22 mouse cellular contexts compared by ENCODE assay signal in genomic region chr5:53148160-53148923, GRCm38 (mm10).
DNase-seq lines count a peak whose midpoint lies in the region; ATAC-seq and TF ChIP-seq lines count a peak whose summit lies in the region.
"Had no signal": no experiment of that assay in that cellular context is flagged by ENCODE, and none has a peak within 500 bp of the region (broad histone marks: within the 10 kb centered on the region; RNA-seq: fewer than 3 reads in every experiment).

No protein-coding gene starts in this region.

- WGBS in hindbrain, embryonic 16.5 days, result 52% methylated on average over 8 of the region's 8 CpGs
- 53% methylated on average over 8 of the region's 8 CpGs for WGBS in hindbrain, embryonic 12.5 days

- no peak for TF ChIP-seq CTCF in left cerebral cortex, adult 2 months (IDR thresholded peaks at IDR 0.05)

- H3K36me3 ChIP-seq in hindbrain, embryonic 16.5 days (ENCODE audit: control insufficient read depth, insufficient read depth, low read length), result no peaks in the 10 kb centered on the region
- no peaks in the 10 kb centered on the region for H3K36me3 ChIP-seq in hindbrain, embryonic 12.5 days
- H3K36me3 ChIP-seq: embryonic facial prominence, embryonic 10.5 days; G1E; limb, embryonic 13.5 days; liver, embryonic 12.5 days; midbrain, embryonic 12.5 days had no signal

- DNase-seq in cerebellum, postnatal 25 days, result peak; percentile 48 to 59
- DNase-seq in cerebellum, postnatal 4 days (ENCODE audit: low spot score in 2 of 2), result no peak
- no peak for DNase-seq in left cerebral cortex, adult 2 months (ENCODE audit: extremely low spot score in 1 of 2, low spot score in 2 of 2)
- DNase-seq in left cerebral cortex, postnatal 36 days (ENCODE audit: low spot score in 2 of 2), result no peak
- DNase-seq: adrenal gland, adult 2 months; B cell, adult 2 months; forebrain, postnatal 0 days; kidney, postnatal 10 days; lung, adult 18-20 months; right cerebral cortex, postnatal 4 days; thymus, postnatal 25 days had no signal

- H3K9me3 ChIP-seq in hindbrain, embryonic 16.5 days (ENCODE audit: control insufficient read depth, low read length), result no peaks in the 10 kb centered on the region
- no peaks in the 10 kb centered on the region for H3K9me3 ChIP-seq in hindbrain, embryonic 12.5 days (replicated peaks)
- H3K9me3 ChIP-seq: embryonic facial prominence, embryonic 10.5 days; midbrain, embryonic 12.5 days; neural tube, embryonic 15.5 days; stomach, embryonic 15.5 days had no signal

- no peak overlapping the region for H3K4me2 ChIP-seq in hindbrain, embryonic 16.5 days (ENCODE audit: low read length)
- H3K4me2 ChIP-seq in hindbrain, embryonic 12.5 days (replicated peaks), result no peak overlapping the region
- H3K4me2 ChIP-seq: limb, embryonic 13.5 days; liver, embryonic 12.5 days; midbrain, embryonic 12.5 days; neural tube, embryonic 15.5 days; stomach, embryonic 15.5 days had no signal

- H3K27me3 ChIP-seq in hindbrain, embryonic 16.5 days (replicated peaks; ENCODE audit: control insufficient read depth, insufficient read depth, low read length), result no peaks in the 10 kb centered on the region; the same call in 1 of the 2 replicates
- no peaks in the 10 kb centered on the region for H3K27me3 ChIP-seq in hindbrain, embryonic 12.5 days
- H3K27me3 ChIP-seq: CH12.LX; limb, embryonic 13.5 days; liver, embryonic 12.5 days; midbrain, embryonic 12.5 days; neural tube, embryonic 15.5 days; stomach, embryonic 15.5 days had no signal

- no peak overlapping the region for H3K4me3 ChIP-seq in hindbrain, embryonic 16.5 days (ENCODE audit: low read length)
- H3K4me3 ChIP-seq in hindbrain, embryonic 12.5 days, result no peak overlapping the region
- H3K4me3 ChIP-seq in left cerebral cortex, adult 2 months, result no peak overlapping the region
- H3K4me3 ChIP-seq: embryonic facial prominence, embryonic 10.5 days; limb, embryonic 13.5 days; liver, embryonic 12.5 days; midbrain, embryonic 12.5 days; neural tube, embryonic 15.5 days; stomach, embryonic 15.5 days had no signal

- intact Hi-C loops in left cerebral cortex, adult 2 months (cut with DNase I), result no loop called here
- intact Hi-C loops in left cerebral cortex, postnatal 36 days (cut with DNase I), result no loop called here

- no peak overlapping the region for H3K27ac ChIP-seq in hindbrain, embryonic 16.5 days (ENCODE audit: low read depth, low read length)
- H3K27ac ChIP-seq in hindbrain, embryonic 12.5 days, result no peak overlapping the region
- peak overlapping the region; percentile 60 for H3K27ac ChIP-seq in left cerebral cortex, adult 2 months
- H3K27ac ChIP-seq: embryonic facial prominence, embryonic 10.5 days; limb, embryonic 13.5 days; liver, embryonic 12.5 days; midbrain, embryonic 12.5 days; neural tube, embryonic 15.5 days; stomach, embryonic 15.5 days had no signal

- H3K4me1 ChIP-seq in hindbrain, embryonic 16.5 days (ENCODE audit: control insufficient read depth, insufficient read depth, low read depth, low read length), result peaks cover 7% of the 10 kb centered on the region; the same call in 1 of the 2 replicates
- peaks cover 18% of the 10 kb centered on the region for H3K4me1 ChIP-seq in hindbrain, embryonic 12.5 days
- H3K4me1 ChIP-seq: liver, embryonic 12.5 days; stomach, embryonic 15.5 days had no signal

- no peak overlapping the region for H3K9ac ChIP-seq in hindbrain, embryonic 16.5 days (ENCODE audit: low read depth, low read length)
- no peak overlapping the region for H3K9ac ChIP-seq in hindbrain, embryonic 12.5 days
- H3K9ac ChIP-seq: forebrain, postnatal 0 days; limb, embryonic 13.5 days; liver, embryonic 12.5 days; midbrain, embryonic 12.5 days; neural tube, embryonic 15.5 days; stomach, embryonic 15.5 days had no signal

- peak; percentile 30; the same call in 1 of the 2 replicates for ATAC-seq in hindbrain, embryonic 16.5 days
- no peak for ATAC-seq in hindbrain, embryonic 12.5 days (ENCODE audit: low FRiP score)
- no peak for ATAC-seq in erythroblast, adult 5-6 weeks (replicated peaks; ENCODE audit: low FRiP score, poor library complexity, severe bottlenecking)
- ATAC-seq: forebrain, postnatal 0 days; liver, embryonic 12.5 days had no signal

Comparison
In these comparisons a context has a peak if more than half of its experiments do, and no peak if none do; other contexts are left out.
1. DNase-seq: peak in cerebellum, postnatal 25 days (2 of 2); none in cerebellum, postnatal 4 days (0 of 2), left cerebral cortex, adult 2 months (0 of 2) and left cerebral cortex, postnatal 36 days (0 of 2).